Mouse (Mus musculus) layer of hippocampus, adult 2 months (tissue): Measurements from ENCODE around the gene Msmp. TPM values are rescaled to one million over a fixed set of nuclear protein-coding genes. Genes with fewer than 3 reads are reported as not detected.

Source experiments
- DNase-seq, 2 experiments: peaks; one replicate each; pipeline ENCODE4 v3.0.0; 2022; ENCODE audit warnings: low spot score in 2 of 2
- H3K27ac ChIP-seq: fragments of 200-600 bp; 2 replicates; pipeline ENCODE4 v1.8.1; 2022
- H3K4me3 ChIP-seq: fragments of 200-600 bp; 2 replicates; pipeline ENCODE4 v1.8.1; 2022; ENCODE audit warnings: mild to moderate bottlenecking
- CTCF ChIP-seq: fragments of 200-600 bp; conservative IDR thresholded peaks from 2 replicates; pipeline ENCODE4 v1.8.1; 2022; ENCODE audit warnings: antibody characterized with exemption, mild to moderate bottlenecking, moderate library complexity
- total RNA-seq, 2 experiments: library from RNA; stranded (reverse); gene quantifications; 2 replicates each; pipeline ENCODE4 v1.2.3; 2021

The Msmp gene
- total RNA-seq, 2 experiments from 2014 or later = not detected

GRCm38 (mm10) chr4:43563601-43563875, 20.8 kb downstream of the Msmp start:
- no peak for DNase-seq
- Histone ChIP-seq H3K4me3 (peak overlapping the region; percentile 96), H3K27ac (no peak overlapping the region)
- TF ChIP-seq CTCF = no peak

DNA sequence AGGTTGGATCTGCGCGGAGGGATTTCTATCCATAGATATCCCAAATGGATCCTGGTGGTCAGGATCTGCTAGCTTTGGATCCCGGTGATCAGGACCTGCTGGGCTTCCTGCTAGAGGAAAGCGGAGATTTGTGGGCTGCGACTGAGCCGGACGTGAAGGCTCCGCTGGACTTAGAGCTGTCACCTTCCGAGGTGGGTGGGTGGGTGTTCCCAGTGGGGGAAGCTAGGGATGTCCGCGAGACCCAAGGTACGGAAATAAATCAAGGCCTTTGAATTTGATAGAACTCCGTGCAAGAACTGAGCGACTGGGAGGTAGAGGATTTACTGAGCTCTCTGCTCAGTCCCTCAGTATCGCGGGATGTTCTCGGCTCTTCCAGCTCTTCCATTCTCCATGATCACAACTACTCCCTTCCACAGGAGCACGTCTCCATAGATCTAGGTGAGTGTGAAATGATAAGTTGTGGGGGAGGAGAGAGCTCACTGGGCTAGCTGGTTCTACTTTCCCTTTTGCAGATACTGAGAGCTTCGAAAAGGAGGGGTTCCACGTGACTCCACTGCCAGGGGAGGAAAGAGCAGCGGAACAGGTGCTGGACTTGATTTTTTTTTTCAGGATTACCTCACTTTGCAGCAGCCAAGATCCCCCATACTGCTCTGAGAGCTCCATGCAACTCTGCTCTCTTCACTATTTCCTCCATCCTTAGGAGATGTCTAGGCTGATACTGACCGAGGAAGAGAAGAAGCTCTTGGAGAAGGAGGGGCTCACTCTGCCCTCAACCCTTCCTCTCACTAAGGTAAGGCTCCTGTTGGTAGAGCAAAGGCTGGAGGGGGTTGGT, 21.3 kb downstream of the Msmp start:
- TF ChIP-seq CTCF = no peak
- DNase-seq = no peak
- Histone ChIP-seq H3K27ac (peak overlapping the region; percentile 97), H3K4me3 (peak overlapping the region; percentile 96)

DNA sequence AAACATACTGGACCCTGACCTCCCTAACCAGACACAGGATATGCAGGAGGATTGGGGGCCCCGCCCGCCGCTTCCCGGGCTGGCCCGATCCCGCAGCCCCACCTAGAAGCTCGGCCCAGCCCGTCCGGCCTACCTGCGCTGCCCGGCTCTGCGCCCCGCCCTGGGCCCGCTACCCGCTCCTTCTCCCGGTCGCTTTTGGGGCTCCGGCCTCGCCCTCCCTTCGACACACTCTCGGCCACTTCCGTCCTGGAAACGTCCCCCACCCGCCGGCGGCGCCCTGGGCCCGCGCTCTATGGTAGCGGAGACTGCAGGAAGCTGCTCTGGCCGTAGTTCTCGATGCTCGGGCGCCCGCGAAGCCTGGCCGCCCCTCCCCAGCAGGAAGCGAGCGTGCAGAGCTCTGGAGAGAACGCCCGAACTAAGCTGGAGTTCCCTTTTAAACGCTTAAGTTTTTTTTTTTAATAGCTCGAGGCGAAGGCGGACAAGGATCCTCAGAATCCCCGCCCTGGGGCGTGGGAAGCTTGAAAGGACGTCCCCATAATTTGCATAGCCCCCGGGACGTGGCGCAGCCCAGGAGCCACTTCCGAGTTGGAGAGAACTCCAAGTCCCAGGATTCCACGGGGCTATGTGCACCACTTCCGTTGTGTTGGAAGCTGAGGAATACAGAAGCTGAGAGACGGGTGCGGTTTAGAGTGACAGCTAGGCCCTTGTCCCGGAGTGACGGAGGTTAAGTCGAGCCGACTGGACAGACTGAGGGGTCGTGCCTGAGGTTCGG, 22.1 kb downstream of the Msmp start, which contains the start of the genes Creb3 and Tln1:
TSS of gene Creb3 (plus strand) at position 336 of the 772 bp plus-strand sequence.
TSS of gene Tln1 (minus strand) at position 695 of the 772 bp plus-strand sequence.
- Histone ChIP-seq H3K27ac (peak within 1 kb of the TSS; percentile 97), H3K4me3 (peak within 1 kb of the TSS; percentile 96)
- DNase-seq = peak; percentile 94 to 97
- TF ChIP-seq CTCF = peak; percentile 20; the same call in 1 of the 2 replicates

- H3K27ac ChIP-seq = peak overlapping the region; percentile 97
- peak; percentile 24 to 25 for DNase-seq
- no peak for TF ChIP-seq CTCF
- H3K4me3 ChIP-seq = peak overlapping the region; percentile 96
These were observed 22.8 kb downstream of the Msmp start for GRCm38 (mm10) chr4:43561436-43561996.

DNA sequence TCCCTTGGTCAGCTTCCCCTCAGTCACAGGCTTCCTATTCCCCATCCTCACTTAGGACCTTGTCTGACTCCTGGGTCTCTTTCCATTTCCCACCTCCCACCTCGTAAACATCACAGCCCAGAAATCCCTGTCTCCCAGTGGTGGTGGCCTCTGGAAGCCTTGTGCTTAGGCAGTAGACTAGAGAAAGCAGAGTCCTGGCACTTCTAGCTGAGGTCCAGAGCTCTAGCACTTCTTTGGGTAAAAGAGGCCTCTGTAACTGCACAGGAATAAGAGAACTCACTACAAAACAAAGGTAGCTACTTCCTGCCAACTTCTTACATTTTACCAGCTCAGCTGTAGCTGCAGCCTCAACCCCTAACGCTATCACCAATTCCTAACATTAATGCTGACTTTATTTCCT, 23.3 kb downstream of the Msmp start:
- peak overlapping the region; percentile 96 for H3K4me3 ChIP-seq
- DNase-seq = no peak
- H3K27ac ChIP-seq = peak overlapping the region; percentile 97; the same call in 1 of the 2 replicates
- TF ChIP-seq CTCF = no peak

DNA sequence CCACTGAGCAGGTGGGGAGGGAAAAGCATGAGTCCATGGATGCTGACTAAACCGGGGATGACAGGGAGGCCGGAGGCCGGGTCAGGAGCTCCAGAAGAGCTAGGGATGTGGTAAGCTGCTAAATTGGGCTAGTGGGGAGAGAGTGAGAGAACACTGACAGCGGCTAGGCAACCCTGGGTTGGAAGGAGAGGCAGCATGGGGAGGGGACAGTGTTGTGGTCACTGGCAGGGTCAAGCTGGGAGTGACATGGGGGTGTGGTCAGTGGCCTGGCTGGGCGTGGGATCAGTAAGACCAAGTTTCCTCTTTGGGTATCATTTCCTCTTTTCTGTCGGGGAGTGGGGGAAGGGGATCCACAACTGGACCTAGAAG, 24.1 kb downstream of the Msmp start:
- Histone ChIP-seq H3K27ac (no peak overlapping the region), H3K4me3 (peak overlapping the region; percentile 26; the same call in 1 of the 2 replicates)
- TF ChIP-seq CTCF = no peak
- DNase-seq = peak in 1 of 2 experiments; percentile 32

GRCm38 (mm10) chr4:43559519-43560242, 24.6 kb downstream of the Msmp start:
- peak overlapping the region; percentile 26 for H3K4me3 ChIP-seq
- TF ChIP-seq CTCF = no peak
- no peak overlapping the region for H3K27ac ChIP-seq
- DNase-seq = no peak

- 0 out of 2 replicates have a peak overlapping the region, but pooled peaks have one; percentile 2 for H3K4me3 ChIP-seq
- no peak for DNase-seq
- TF ChIP-seq CTCF = no peak
- peak overlapping the region; percentile 36; the same call in 1 of the 2 replicates for H3K27ac ChIP-seq
These were observed 25.5 kb downstream of the Msmp start for GRCm38 (mm10) chr4:43558631-43559356.

GRCm38 (mm10) chr4:43558028-43558630, 26.2 kb downstream of the Msmp start:
- DNase-seq = no peak
- no peak for TF ChIP-seq CTCF
- no peak overlapping the region for H3K4me3 ChIP-seq
- H3K27ac ChIP-seq = peak overlapping the region; percentile 36; the same call in 1 of the 2 replicates

DNA sequence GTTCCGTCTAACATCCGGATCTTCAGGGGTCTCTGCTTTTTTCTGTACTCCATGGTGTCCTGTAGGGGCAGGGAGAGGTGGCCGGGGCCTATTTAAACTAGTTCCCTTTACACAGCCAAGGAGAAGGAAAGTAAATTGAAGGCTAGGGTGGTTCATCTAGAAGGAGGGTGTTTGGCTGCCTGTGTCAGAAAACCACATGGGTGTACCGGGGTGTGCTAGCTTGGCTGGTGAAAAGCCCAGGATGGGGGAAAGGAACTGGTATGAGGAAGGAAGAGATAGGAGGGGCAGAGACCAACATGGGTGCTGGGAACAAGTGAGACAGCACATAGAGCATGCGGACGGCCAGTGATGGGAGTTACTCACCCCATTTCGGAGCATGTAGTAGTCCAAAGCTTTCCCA, 28.4 kb downstream of the Msmp start:
- no peak for TF ChIP-seq CTCF
- H3K4me3 ChIP-seq = no peak overlapping the region

DNA sequence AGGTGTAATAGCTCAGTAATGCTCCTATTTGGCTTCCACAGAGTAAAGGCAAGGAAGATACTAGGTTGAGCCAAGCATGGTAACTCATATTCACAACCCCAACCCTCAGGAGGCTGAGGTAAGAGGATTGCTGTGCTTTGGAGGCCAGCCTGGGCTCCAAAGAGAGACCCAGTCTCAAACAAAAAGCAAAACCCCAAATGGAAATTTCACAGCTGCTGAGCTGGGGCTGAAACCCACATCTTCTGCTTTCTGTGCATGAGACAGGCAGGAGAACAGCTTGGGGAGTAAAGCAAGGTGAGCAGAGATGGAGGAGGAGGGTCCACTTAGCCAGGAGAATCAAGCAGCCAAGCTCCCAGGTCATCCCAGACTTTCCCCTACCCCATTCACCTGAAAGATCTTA, 30.4 kb downstream of the Msmp start:
- no peak for TF ChIP-seq CTCF
- no peak for DNase-seq
- Histone ChIP-seq H3K27ac (no peak overlapping the region), H3K4me3 (no peak overlapping the region)

More for the DNA sequence above, 28.4 kb downstream of the Msmp start:
- no peak overlapping the region for H3K27ac ChIP-seq
- no peak for DNase-seq
